Mouse (Mus musculus) intestine, postnatal 0 days (tissue): ENCODE data around the gene Serpinb6a. TPM values are rescaled to one million over a fixed set of nuclear protein-coding genes. Genes with fewer than 3 reads are reported as not detected.

Experiments used
- ATAC-seq: fragments of 200-750 bp; cut with Nextera tagmentation; 2 replicates; pipeline ENCODE4 v1.8.0; 2017; ENCODE audit warnings: mild to moderate bottlenecking, moderate TSS enrichment, moderate library complexity
- H3K27ac ChIP-seq: fragments of 300-500 bp; sonication (generic); 2 replicates; pipeline ENCODE4 v1.5.1; 2014; ENCODE audit warnings: mild to moderate bottlenecking, low read depth, low read length, moderate library complexity
- H3K27me3 ChIP-seq: fragments of 300-500 bp; sonication (generic); replicated peaks from 2 replicates; pipeline ENCODE4 v1.6.1; 2014; ENCODE audit warnings: low read length, mixed read lengths; ENCODE audit not compliant: control insufficient read depth, insufficient read depth
- H3K36me3 ChIP-seq: fragments of 300-500 bp; sonication (generic); 2 replicates; pipeline ENCODE4 v1.6.1; 2014; ENCODE audit warnings: mild to moderate bottlenecking, moderate library complexity; ENCODE audit not compliant: control insufficient read depth, insufficient read depth
- H3K4me1 ChIP-seq: fragments of 300-500 bp; sonication (generic); replicated peaks from 2 replicates; pipeline ENCODE4 v1.6.1; 2014; ENCODE audit warnings: antibody characterized with exemption, low read length, mixed read lengths; ENCODE audit not compliant: control insufficient read depth, insufficient read depth
- H3K4me2 ChIP-seq: fragments of 300-500 bp; sonication (generic); replicated peaks from 2 replicates; pipeline ENCODE4 v1.6.1; 2014; ENCODE audit warnings: low read depth, mild to moderate bottlenecking, moderate library complexity
- H3K4me3 ChIP-seq: fragments of 300-500 bp; sonication (generic); 2 replicates; pipeline ENCODE4 v1.5.1; 2014; ENCODE audit warnings: low read depth, low read length
- H3K9ac ChIP-seq: fragments of 300-500 bp; sonication (generic); 2 replicates; pipeline ENCODE4 v1.6.1; 2014; ENCODE audit warnings: mild to moderate bottlenecking, low read depth, low read length
- H3K9me3 ChIP-seq: fragments of 300-500 bp; sonication (generic); 2 replicates; pipeline ENCODE4 v1.6.1; 2016; ENCODE audit warnings: mixed run types; ENCODE audit not compliant: control insufficient read depth
- CTCF ChIP-seq: sonication (generic); IDR thresholded peaks from 2 replicates; pipeline ENCODE4 v1.5.1; 2016; ENCODE audit warnings: low read depth, mild to moderate bottlenecking, control low read depth, antibody characterized with exemption, moderate library complexity
- WGBS: fragments of 180-500 bp; shearing (Covaris S2); extraction: QIAGEN DNeasy Blood & Tissue Kit; methylation state at CpG from one replicate; pipeline ENCODE4 v1.1.7; 2014; 5-methylcytosine and 5-hydroxymethylcytosine counted together
- polyA plus RNA-seq: library from polyadenylated mRNA; unstranded; fragments of >200 nt; fragmentation: Nextera tagmentation; extraction: Ambion mirVana; gene quantifications from 2 replicates; pipeline ENCODE4 v1.2.1, GENCODE M21; 2015

The Serpinb6a gene
- polyA plus RNA-seq, 1 experiment from 2014 or later: 373 TPM

DNA sequence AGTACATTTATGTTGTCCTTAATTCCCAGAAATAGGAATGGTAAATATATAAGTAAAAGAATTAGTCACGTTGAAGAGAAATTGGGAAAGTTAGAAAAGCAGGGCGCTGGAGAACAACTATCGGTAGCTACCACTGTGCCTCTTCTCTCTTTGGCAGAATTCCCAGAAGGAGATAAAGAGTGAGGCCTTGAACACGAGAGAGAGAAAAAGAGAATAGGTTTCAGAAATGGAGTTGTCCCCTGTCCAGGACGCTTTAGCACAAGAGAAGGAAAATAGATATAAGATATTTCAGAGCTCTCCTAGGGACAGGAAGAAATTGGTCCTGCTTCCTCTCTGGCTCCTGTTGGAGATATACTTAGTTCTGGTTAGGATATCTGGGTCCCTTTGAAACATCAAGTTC, 65.4 kb downstream of the Serpinb6a start:
- 49% methylated on average over 5 of the region's 5 CpGs for WGBS
- H3K9me3 ChIP-seq: no peaks in the 10 kb centered on the region
- H3K4me1 ChIP-seq: 0 out of 2 replicates have a peak, but pooled peaks cover 5% of the 10 kb centered on the region
- no peak overlapping the region for H3K27ac ChIP-seq
- no peak overlapping the region for H3K4me2 ChIP-seq
- H3K9ac ChIP-seq: no peak overlapping the region
- ATAC-seq: no peak
- H3K27me3 ChIP-seq: no peaks in the 10 kb centered on the region
- no peak overlapping the region for H3K4me3 ChIP-seq
- TF ChIP-seq CTCF: no peak
- no peaks in the 10 kb centered on the region for H3K36me3 ChIP-seq

DNA sequence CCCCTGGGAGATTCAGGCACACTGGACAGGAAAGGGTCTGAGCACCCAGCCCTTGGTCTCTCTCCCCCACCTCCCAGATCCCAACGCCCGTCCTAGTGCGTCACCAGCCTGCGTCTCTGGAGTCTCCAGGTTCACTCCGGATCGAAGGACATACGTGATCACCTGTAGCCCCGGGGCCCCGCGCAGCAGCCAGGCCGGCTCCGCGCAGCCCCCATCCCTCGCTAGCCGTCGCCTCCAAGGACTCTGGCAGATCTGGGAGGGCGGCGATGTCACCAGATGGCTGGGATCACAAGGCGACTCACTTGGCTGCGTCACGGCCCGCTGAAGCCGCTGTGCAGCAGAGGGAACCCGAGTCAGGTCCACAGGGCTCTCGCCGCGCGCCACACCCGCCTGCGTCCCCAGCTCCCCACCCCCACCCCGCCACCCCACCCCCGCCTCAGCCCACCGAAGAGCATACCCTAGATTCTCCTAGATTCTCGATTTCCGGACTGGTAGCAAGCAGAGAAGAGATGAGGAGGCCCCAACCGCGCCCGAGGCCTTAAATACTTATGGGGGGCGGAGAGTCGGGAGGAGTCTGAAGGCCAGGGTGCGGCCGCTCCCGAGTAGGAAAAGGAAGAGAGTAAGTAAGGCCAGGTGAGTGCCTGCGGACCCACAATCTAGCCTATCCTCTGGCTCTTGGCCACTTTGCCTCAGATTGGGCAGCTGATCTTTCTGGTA, 67.0 kb downstream of the Serpinb6a start:
- no peak for TF ChIP-seq CTCF
- H3K9me3 ChIP-seq: no peaks in the 10 kb centered on the region
- H3K36me3 ChIP-seq: peaks cover 9% of the 10 kb centered on the region
- peak overlapping the region; percentile 82 for H3K4me3 ChIP-seq
- under 1% methylated on average over 42 of the region's 44 CpGs for WGBS
- H3K27ac ChIP-seq: peak overlapping the region; percentile 95
- H3K4me1 ChIP-seq: 0 out of 2 replicates have a peak, but pooled peaks cover 12% of the 10 kb centered on the region
- peak overlapping the region; percentile 83 for H3K9ac ChIP-seq
- ATAC-seq: peak; percentile 88
- peak overlapping the region; percentile 80 for H3K4me2 ChIP-seq
- no peaks in the 10 kb centered on the region for H3K27me3 ChIP-seq

DNA sequence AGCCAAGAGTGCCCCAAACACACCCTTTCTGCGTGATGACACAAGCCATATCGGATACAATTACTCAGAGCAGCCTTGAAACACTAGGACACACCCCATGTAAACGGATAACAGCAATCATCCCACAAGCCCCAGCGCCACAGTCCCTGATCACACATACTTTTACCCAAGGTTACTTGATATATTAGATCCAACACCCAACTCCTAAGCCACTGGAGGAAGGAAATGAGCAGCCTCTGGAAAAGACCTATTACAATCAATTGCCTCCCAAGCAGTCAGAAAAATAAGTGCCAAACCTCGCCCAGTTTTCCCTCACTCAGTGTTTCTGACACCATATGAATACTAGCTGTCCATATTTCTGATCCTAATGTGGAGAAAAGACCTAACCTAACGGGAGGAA, 67.9 kb downstream of the Serpinb6a start:
- Histone ChIP-seq H3K27ac (peak overlapping the region; percentile 95), H3K36me3 (peaks cover 18% of the 10 kb centered on the region), H3K27me3 (no peaks in the 10 kb centered on the region), H3K9me3 (no peaks in the 10 kb centered on the region), H3K4me2 (peak overlapping the region; percentile 80), H3K4me3 (peak overlapping the region; percentile 82), H3K9ac (peak overlapping the region; percentile 83), H3K4me1 (0 out of 2 replicates have a peak, but pooled peaks cover 12% of the 10 kb centered on the region)
- 31% methylated on average over 6 of the region's 6 CpGs for WGBS
- no peak for TF ChIP-seq CTCF
- peak; percentile 72 for ATAC-seq

DNA sequence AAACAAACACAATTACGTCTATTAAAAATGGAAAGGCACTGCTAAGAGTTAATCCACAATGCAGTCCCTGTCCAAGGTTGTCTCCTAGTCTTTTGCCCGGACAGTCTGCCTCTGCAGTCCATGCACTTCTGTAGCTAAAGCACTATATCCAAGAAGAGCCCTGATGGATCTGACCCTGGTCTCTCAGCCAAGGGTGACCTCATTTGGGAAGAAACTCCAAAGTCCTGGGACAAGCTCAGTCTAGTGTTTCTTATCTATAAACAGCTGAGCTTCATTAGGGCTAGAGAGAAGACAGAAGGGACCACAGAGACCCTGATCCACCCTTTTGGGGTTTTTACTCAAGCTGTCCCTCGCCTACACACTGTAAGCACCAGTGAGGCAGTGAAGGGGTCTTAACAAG, 71.7 kb downstream of the Serpinb6a start:
- no peak overlapping the region; the same call in 1 of the 2 replicates for H3K27ac ChIP-seq
- no peak for TF ChIP-seq CTCF
- H3K4me2 ChIP-seq: no peak overlapping the region
- no peaks in the 10 kb centered on the region for H3K27me3 ChIP-seq
- 0 out of 2 replicates have a peak, but pooled peaks cover 12% of the 10 kb centered on the region for H3K4me1 ChIP-seq
- ATAC-seq: no peak
- no peak overlapping the region for H3K9ac ChIP-seq
- H3K9me3 ChIP-seq: no peaks in the 10 kb centered on the region
- no peak overlapping the region for H3K4me3 ChIP-seq
- 86% methylated on average over 3 of the region's 3 CpGs for WGBS
- peaks cover 37% of the 10 kb centered on the region for H3K36me3 ChIP-seq

DNA sequence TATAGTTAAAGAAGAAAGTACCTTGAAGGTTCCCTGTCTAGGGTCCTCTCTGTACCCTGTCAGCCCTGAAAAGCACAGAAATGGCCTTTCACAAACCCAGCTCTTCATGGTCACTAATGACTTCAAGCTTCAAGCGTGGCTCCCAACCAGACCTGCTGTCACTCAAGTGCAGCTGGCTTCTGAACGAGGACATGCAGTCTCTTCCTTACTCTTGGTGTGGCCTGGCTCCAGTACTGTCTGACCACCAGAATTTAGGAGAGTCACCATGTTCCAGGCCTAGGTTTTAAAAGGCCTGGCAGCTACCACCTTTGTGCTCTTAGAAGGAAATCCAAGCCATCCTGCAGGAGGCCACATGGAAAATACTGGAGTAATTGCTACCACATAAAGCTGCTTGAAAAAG, 72.3 kb downstream of the Serpinb6a start:
- Histone ChIP-seq H3K4me1 (0 out of 2 replicates have a peak, but pooled peaks cover 12% of the 10 kb centered on the region), H3K36me3 (peaks cover 43% of the 10 kb centered on the region), H3K4me3 (no peak overlapping the region), H3K27me3 (no peaks in the 10 kb centered on the region), H3K9me3 (no peaks in the 10 kb centered on the region), H3K27ac (no peak overlapping the region), H3K4me2 (no peak overlapping the region), H3K9ac (no peak overlapping the region)
- WGBS: 82% methylated on average over 2 of the region's 2 CpGs
- no peak for TF ChIP-seq CTCF
- ATAC-seq: no peak

DNA sequence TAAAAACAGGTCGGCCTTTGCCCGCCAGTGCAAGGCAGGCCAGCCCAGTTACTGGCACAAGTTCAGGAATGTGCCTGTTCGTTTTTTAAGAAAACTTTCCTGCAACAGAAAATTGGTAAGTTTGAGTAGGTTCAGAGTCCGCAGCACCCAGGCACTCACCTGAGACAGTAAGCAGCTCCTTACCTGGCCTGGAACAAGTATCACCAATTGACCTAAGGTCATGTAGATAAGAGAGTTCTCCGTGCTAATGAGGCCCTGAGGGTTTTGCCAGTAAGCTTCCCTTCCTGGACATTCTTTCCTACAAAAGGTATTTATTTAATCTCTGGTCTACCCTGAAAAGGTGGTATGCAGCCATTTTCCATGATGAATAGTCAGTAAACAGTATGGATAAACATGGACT, 80.9 kb downstream of the Serpinb6a start:
- peak overlapping the region; percentile 73 for H3K27ac ChIP-seq

More for the DNA sequence above, 80.9 kb downstream of the Serpinb6a start:
- H3K27me3 ChIP-seq: no peaks in the 10 kb centered on the region
- no peak overlapping the region for H3K9ac ChIP-seq
- peaks cover 73% of the 10 kb centered on the region for H3K36me3 ChIP-seq
- no peak overlapping the region; the same call in 1 of the 2 replicates for H3K4me2 ChIP-seq
- TF ChIP-seq CTCF: no peak
- WGBS: 42% methylated on average over 5 of the region's 5 CpGs
- H3K9me3 ChIP-seq: no peaks in the 10 kb centered on the region
- H3K4me1 ChIP-seq: no peaks in the 10 kb centered on the region
- ATAC-seq: peak; percentile 61
- H3K4me3 ChIP-seq: no peak overlapping the region
